Mouse (Mus musculus) Patski (cell line): ENCODE measurements around the gene Slc5a9. TPM values are rescaled to one million over a fixed set of nuclear protein-coding genes. Genes with fewer than 3 reads are reported as not detected.

Experiments
- ATAC-seq: fragments of 100-300 bp; one replicate; pipeline ENCODE4 v1.8.0; 2021
- CTCF ChIA-PET: fragments of 350-600 bp; sonication (Branson Sonifier 250); formaldehyde crosslinking; loops from one replicate; lab custom pipeline; 2022; ENCODE audit warnings: inconsistent platforms; lab: Charles Lee
- POLR2A ChIA-PET: fragments of 350-600 bp; sonication (Branson Sonifier 250); formaldehyde crosslinking; loops from one replicate; lab custom pipeline; 2022; ENCODE audit warnings: antibody characterized with exemption, inconsistent platforms; lab: Charles Lee
- DNase-seq: peaks from one replicate; pipeline ENCODE4 v3.0.0-alpha.2; 2011; ENCODE audit warnings: low read depth, low spot score
- H3K27me3 ChIP-seq: fragments of 371-371 bp; one replicate; pipeline ENCODE4 v1.5.1; 2021
- CTCF ChIP-seq: fragments of 100-300 bp; IDR thresholded peaks from one replicate; pipeline ENCODE4 v1.5.1; 2021
- in situ Hi-C: fragments of 300-500 bp; cut with MboI; formaldehyde crosslinking; loops from 3 replicates; pipeline ENCODE4 v1.11.1; 2018; ENCODE audit warnings: low pct_unique_long_range_greater_than_20kb, mixed read lengths
- polyA plus RNA-seq: library from polyadenylated mRNA; unstranded; gene quantifications from one replicate; pipeline ENCODE4 v1.2.3, GENCODE M21; 2021

Slc5a9 gene
- polyA plus RNA-seq, 1 experiment from 2014 or later: not detected

GRCm38 (mm10) chr4:111880112-111880875 is 22.4 kb downstream of the Slc5a9 start:
- no peaks in the 10 kb centered on the region for H3K27me3 ChIP-seq
- ChIA-PET POLR2A (no interaction called here), CTCF (interaction anchor here (0.9 kb wide), 1 partner anchor 11 kb away, joined by 3 read pairs; no protein-coding TSS in a partner anchor)
- no peak for ATAC-seq
- DNase-seq: no peak
- no peak for TF ChIP-seq CTCF
- in situ Hi-C loops: no loop called here

- CTCF ChIA-PET: interaction anchor here (0.9 kb wide), 1 partner anchor 20 kb away, joined by 3 read pairs; no protein-coding TSS in a partner anchor
- ATAC-seq (no peak), DNase-seq (no peak)
- POLR2A ChIA-PET: no interaction called here
- H3K27me3 ChIP-seq: peaks cover 4% of the 10 kb centered on the region
- in situ Hi-C loops: no loop called here
- no peak for TF ChIP-seq CTCF
These were observed 34.8 kb downstream of the Slc5a9 start for GRCm38 (mm10) chr4:111867743-111868401.

GRCm38 (mm10) chr4:111866701-111867100 is 36.0 kb downstream of the Slc5a9 start:
- H3K27me3 ChIP-seq: peaks cover 4% of the 10 kb centered on the region
- ChIA-PET POLR2A (no interaction called here), CTCF (interaction anchor here (0.9 kb wide), 1 partner anchor 19 kb away, joined by 3 read pairs; no protein-coding TSS in a partner anchor)
- DNase-seq (no peak), ATAC-seq (no peak)
- in situ Hi-C loops: no loop called here
- no peak for TF ChIP-seq CTCF

GRCm38 (mm10) chr4:111852626-111853025 is 50.1 kb downstream of the Slc5a9 start:
- ChIA-PET CTCF (interaction anchor here (2.9 kb wide), 1 partner anchor 17 kb away, joined by 8 read pairs; no protein-coding TSS in a partner anchor), POLR2A (no interaction called here)
- in situ Hi-C loops: no loop called here
- no peak for DNase-seq
- H3K27me3 ChIP-seq: no peaks in the 10 kb centered on the region
- TF ChIP-seq CTCF: no peak
- peak; percentile 78 for ATAC-seq

- POLR2A ChIA-PET: no interaction called here
- CTCF ChIA-PET: no interaction called here
- ATAC-seq (no peak), DNase-seq (no peak)
- TF ChIP-seq CTCF: no peak
- in situ Hi-C loops: no loop called here
- H3K27me3 ChIP-seq: no peaks in the 10 kb centered on the region
These were observed 63.8 kb downstream of the Slc5a9 start for GRCm38 (mm10) chr4:111838882-111839281.

Other genes with a start within 250 kb of the Slc5a9 start
- gene Spata6, start 182.9 kb downstream of the Slc5a9 start, polyA plus RNA-seq: 37.8 TPM
- not detected for gene Skint8, start 16.5 kb upstream of the Slc5a9 start, polyA plus RNA-seq
- not detected for gene Skint7, start 70.0 kb upstream of the Slc5a9 start, polyA plus RNA-seq
- gene Skint1, start 103.4 kb upstream of the Slc5a9 start, polyA plus RNA-seq: not detected
- gene Skint4, start 169.1 kb upstream of the Slc5a9 start, polyA plus RNA-seq: not detected